Mouse (Mus musculus) mouse embryonic stem cell (cell line): ENCODE measurements around the gene Tmtc1.

ENCODE experiments used
- in situ Hi-C, 2 experiments: fragments of 300-500 bp; cut with MboI; formaldehyde crosslinking; loops; 1 replicate in 1 of 2; 3 replicates in 1 of 2; pipeline ENCODE4 v1.14.3; 2019 to 2020; ENCODE audit warnings: low sequenced_read_pairs in 2 of 2, low pct_unique_long_range_greater_than_20kb in 1 of 2, mixed read lengths in 1 of 2; ENCODE audit not compliant: unreplicated experiment in 1 of 2

The Tmtc1 gene

GRCm38 (mm10) chr6:148283224-148283881, 160.8 kb downstream of the Tmtc1 start:
- in situ Hi-C loops: no loop called here

- in situ Hi-C loops: no loop called here
Measured at GRCm38 (mm10) chr6:148279240-148279639, 164.9 kb downstream of the Tmtc1 start.

GRCm38 (mm10) chr6:148276418-148276817, 167.8 kb downstream of the Tmtc1 start:
- in situ Hi-C loops: no loop called here

GRCm38 (mm10) chr6:148275046-148275445, 169.1 kb downstream of the Tmtc1 start:
- in situ Hi-C loops: no loop called here

GRCm38 (mm10) chr6:148260729-148261101, 183.5 kb downstream of the Tmtc1 start:
- in situ Hi-C loops: no loop called here

GRCm38 (mm10) chr6:148259979-148260728, 184.0 kb downstream of the Tmtc1 start:
- in situ Hi-C loops: loop anchor here in 1 of 2 experiments (10.0 kb wide), 1 partner anchor 105 kb away; no protein-coding TSS in a partner anchor

GRCm38 (mm10) chr6:148259074-148259473, 185.1 kb downstream of the Tmtc1 start:
- in situ Hi-C loops: loop anchor here in 1 of 2 experiments (10.0 kb wide), 1 partner anchor 106 kb away; no protein-coding TSS in a partner anchor

GRCm38 (mm10) chr6:148257805-148258204, 186.4 kb downstream of the Tmtc1 start:
- in situ Hi-C loops: loop anchor here in 1 of 2 experiments (10.0 kb wide), 1 partner anchor 107 kb away; no protein-coding TSS in a partner anchor

- in situ Hi-C loops: loop anchor here in 1 of 2 experiments (10.0 kb wide), 1 partner anchor 109 kb away; no protein-coding TSS in a partner anchor
Measured at GRCm38 (mm10) chr6:148256109-148256508, 188.1 kb downstream of the Tmtc1 start.

GRCm38 (mm10) chr6:148255395-148256053, 188.7 kb downstream of the Tmtc1 start:
- in situ Hi-C loops: loop anchor here in 1 of 2 experiments (10.0 kb wide), 1 partner anchor 109 kb away; no protein-coding TSS in a partner anchor

- in situ Hi-C loops: no loop called here
Measured at GRCm38 (mm10) chr6:148249221-148249620, 195.0 kb downstream of the Tmtc1 start.

- in situ Hi-C loops: no loop called here
Measured at GRCm38 (mm10) chr6:148248625-148249024, 195.6 kb downstream of the Tmtc1 start.

GRCm38 (mm10) chr6:148246544-148246943, 197.6 kb downstream of the Tmtc1 start:
- in situ Hi-C loops: no loop called here

- in situ Hi-C loops: no loop called here
Measured at GRCm38 (mm10) chr6:148244836-148245235, 199.4 kb downstream of the Tmtc1 start.

- in situ Hi-C loops: no loop called here
Measured at GRCm38 (mm10) chr6:148242304-148242703, 201.9 kb downstream of the Tmtc1 start.

- in situ Hi-C loops: no loop called here
Measured at GRCm38 (mm10) chr6:148241685-148242084, 202.5 kb downstream of the Tmtc1 start.

- in situ Hi-C loops: no loop called here
Measured at GRCm38 (mm10) chr6:148239311-148239710, 204.9 kb downstream of the Tmtc1 start.

GRCm38 (mm10) chr6:148237453-148237852, 206.7 kb downstream of the Tmtc1 start:
- in situ Hi-C loops: no loop called here
